Mouse (Mus musculus) lung, postnatal 0 days (tissue): Measurements from ENCODE around the gene Taok3. TPM values are rescaled to one million over a fixed set of nuclear protein-coding genes. Genes with fewer than 3 reads are reported as not detected.
A peak's percentile ranks its signal among the peaks of the same experiment; 100 is the strongest.

Source experiments
- ATAC-seq: fragments of 200-750 bp; cut with Nextera tagmentation; 2 replicates; pipeline ENCODE4 v1.8.0; 2017; ENCODE audit warnings: moderate library complexity
- DNase-seq: peaks from one replicate; pipeline ENCODE4 v3.0.0-alpha.2; 2016; ENCODE audit warnings: low spot score
- H3K27ac ChIP-seq: fragments of 300-500 bp; sonication (generic); 2 replicates; pipeline ENCODE4 v1.5.1; 2014; ENCODE audit warnings: antibody characterized with exemption, mild to moderate bottlenecking, low read length, mixed read lengths
- H3K27me3 ChIP-seq: fragments of 300-500 bp; sonication (generic); replicated peaks from 2 replicates; pipeline ENCODE4 v1.6.1; 2014; ENCODE audit warnings: low read length, mixed read lengths; ENCODE audit not compliant: insufficient read depth
- H3K36me3 ChIP-seq: fragments of 300-500 bp; sonication (generic); 2 replicates; pipeline ENCODE4 v1.6.1; 2014; ENCODE audit warnings: low read length, mixed read lengths; ENCODE audit not compliant: insufficient read depth
- H3K4me1 ChIP-seq: fragments of 300-500 bp; sonication (generic); 2 replicates; pipeline ENCODE4 v1.6.1; 2014; ENCODE audit warnings: antibody characterized with exemption, low read depth, low read length, mixed read lengths; ENCODE audit not compliant: insufficient read depth
- H3K4me2 ChIP-seq: fragments of 300-500 bp; sonication (generic); replicated peaks from 2 replicates; pipeline ENCODE4 v1.6.1; 2014; ENCODE audit warnings: low read depth, mild to moderate bottlenecking, low read length, moderate library complexity, mixed read lengths
- H3K4me3 ChIP-seq: fragments of 300-500 bp; sonication (generic); 2 replicates; pipeline ENCODE4 v1.5.1; 2014; ENCODE audit warnings: low read depth, low read length
- H3K9ac ChIP-seq: fragments of 300-500 bp; sonication (generic); replicated peaks from 2 replicates; pipeline ENCODE4 v1.6.1; 2014; ENCODE audit warnings: low read depth, mild to moderate bottlenecking
- H3K9me3 ChIP-seq: fragments of 300-500 bp; sonication (generic); 2 replicates; pipeline ENCODE4 v1.6.1; 2016; ENCODE audit warnings: low read length, mixed read lengths
- CTCF ChIP-seq: IDR thresholded peaks from 2 replicates; pipeline ENCODE4 v1.5.1; 2016; ENCODE audit warnings: antibody characterized with exemption, mild to moderate bottlenecking
- EP300 ChIP-seq: IDR thresholded peaks from 2 replicates; pipeline ENCODE4 v1.6.1; 2016; ENCODE audit warnings: antibody characterized with exemption, mild to moderate bottlenecking, control low read depth
- whole genome bisulfite sequencing: fragments of 180-500 bp; shearing (Covaris S2); extraction: QIAGEN DNeasy Blood & Tissue Kit; methylation state at CpG from one replicate; pipeline ENCODE4 v1.1.7; 2014; 5-methylcytosine and 5-hydroxymethylcytosine counted together
- polyA plus RNA-seq: library from polyadenylated mRNA; unstranded; fragments of >200 nt; fragmentation: Nextera tagmentation; extraction: Ambion mirVana; gene quantifications from 2 replicates; pipeline ENCODE4 v1.2.1, GENCODE M21; 2015

Taok3 gene
- polyA plus RNA-seq, 1 experiment from 2014 or later = 55.5 TPM

DNA sequence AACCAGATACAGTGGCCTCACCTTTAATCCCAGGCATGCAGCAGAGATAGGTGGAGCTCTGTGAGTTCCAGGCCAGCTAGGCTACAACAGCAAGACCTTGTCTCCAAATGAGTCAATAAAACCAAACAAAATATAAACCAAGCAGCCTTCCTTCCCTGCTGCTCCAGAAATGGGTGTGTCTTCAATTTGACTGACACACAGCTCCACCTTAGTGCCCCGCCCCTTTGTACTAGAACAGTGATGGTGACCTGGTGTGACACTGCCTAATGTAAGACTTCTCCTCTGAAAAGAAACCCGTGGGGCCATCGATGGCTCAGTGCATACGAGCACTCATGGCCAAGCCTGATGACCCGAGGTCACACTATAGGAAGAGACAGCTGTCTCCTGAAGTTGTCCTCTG lies 116.6 kb downstream of the Taok3 start:
- ATAC-seq = no peak
- no peak overlapping the region for H3K9ac ChIP-seq
- no peak overlapping the region for H3K4me2 ChIP-seq
- no peak overlapping the region for H3K27ac ChIP-seq
- no peaks in the 10 kb centered on the region for H3K4me1 ChIP-seq
- H3K27me3 ChIP-seq = no peaks in the 10 kb centered on the region
- H3K4me3 ChIP-seq = no peak overlapping the region
- WGBS = 61% methylated on average over 5 of the region's 5 CpGs
- no peak for DNase-seq
- TF ChIP-seq CTCF (no peak), EP300 (no peak)
- H3K9me3 ChIP-seq = no peaks in the 10 kb centered on the region
- peaks cover 3% of the 10 kb centered on the region; the same call in 1 of the 2 replicates for H3K36me3 ChIP-seq

GRCm38 (mm10) chr5:117239106-117239505 lies 119.2 kb downstream of the Taok3 start:
- no peak for TF ChIP-seq CTCF
- TF ChIP-seq EP300 = no peak
- Histone ChIP-seq H3K9ac (no peak overlapping the region), H3K36me3 (no peaks in the 10 kb centered on the region), H3K4me3 (no peak overlapping the region), H3K4me1 (no peaks in the 10 kb centered on the region), H3K4me2 (no peak overlapping the region), H3K27me3 (no peaks in the 10 kb centered on the region), H3K27ac (no peak overlapping the region), H3K9me3 (no peaks in the 10 kb centered on the region)
- ATAC-seq (no peak), DNase-seq (no peak)
- WGBS = 56% methylated on average over 4 of the region's 4 CpGs

DNA sequence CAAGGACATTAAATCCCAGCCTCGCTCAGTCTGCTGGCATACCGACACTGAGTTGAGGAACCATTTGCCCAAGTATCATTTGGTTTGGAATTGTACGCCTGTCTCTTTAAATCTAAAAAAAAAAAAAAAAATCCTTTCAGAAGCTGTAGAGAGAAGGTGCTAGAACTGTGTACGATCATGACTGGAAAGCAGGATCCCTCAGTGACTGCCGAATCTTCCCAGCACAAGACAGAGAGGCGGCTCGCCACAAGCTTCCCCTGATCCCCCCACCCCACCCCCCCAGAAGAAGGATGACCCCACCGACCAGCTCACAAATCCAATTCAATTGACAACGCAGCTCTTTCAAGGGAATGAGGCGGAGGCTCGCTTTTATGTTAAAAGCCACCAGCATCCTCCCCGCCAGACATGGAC lies 120.4 kb downstream of the Taok3 start:
- no peak for ATAC-seq

GRCm38 (mm10) chr5:117240761-117241322 lies 120.9 kb downstream of the Taok3 start:
- Histone ChIP-seq H3K4me3 (peak overlapping the region; percentile 25), H3K36me3 (no peaks in the 10 kb centered on the region), H3K4me2 (peak overlapping the region; percentile 43), H3K27me3 (no peaks in the 10 kb centered on the region), H3K9ac (no peak overlapping the region), H3K4me1 (no peaks in the 10 kb centered on the region), H3K9me3 (no peaks in the 10 kb centered on the region), H3K27ac (no peak overlapping the region)
- 21% methylated on average over 32 of the region's 32 CpGs for WGBS
- ATAC-seq (no peak), DNase-seq (peak; percentile 22)
- TF ChIP-seq EP300 (no peak), CTCF (no peak)

More for the DNA sequence above, 120.4 kb downstream of the Taok3 start:
- DNase-seq = no peak
- no peak overlapping the region for H3K9ac ChIP-seq
- 17% methylated on average over 12 of the region's 12 CpGs for WGBS
- no peaks in the 10 kb centered on the region for H3K9me3 ChIP-seq
- no peaks in the 10 kb centered on the region for H3K27me3 ChIP-seq
- H3K4me3 ChIP-seq = peak overlapping the region; percentile 25; the same call in 1 of the 2 replicates
- no peaks in the 10 kb centered on the region for H3K4me1 ChIP-seq
- H3K4me2 ChIP-seq = peak overlapping the region; percentile 43
- no peaks in the 10 kb centered on the region for H3K36me3 ChIP-seq
- no peak overlapping the region for H3K27ac ChIP-seq
- TF ChIP-seq CTCF = no peak
- no peak for TF ChIP-seq EP300

DNA sequence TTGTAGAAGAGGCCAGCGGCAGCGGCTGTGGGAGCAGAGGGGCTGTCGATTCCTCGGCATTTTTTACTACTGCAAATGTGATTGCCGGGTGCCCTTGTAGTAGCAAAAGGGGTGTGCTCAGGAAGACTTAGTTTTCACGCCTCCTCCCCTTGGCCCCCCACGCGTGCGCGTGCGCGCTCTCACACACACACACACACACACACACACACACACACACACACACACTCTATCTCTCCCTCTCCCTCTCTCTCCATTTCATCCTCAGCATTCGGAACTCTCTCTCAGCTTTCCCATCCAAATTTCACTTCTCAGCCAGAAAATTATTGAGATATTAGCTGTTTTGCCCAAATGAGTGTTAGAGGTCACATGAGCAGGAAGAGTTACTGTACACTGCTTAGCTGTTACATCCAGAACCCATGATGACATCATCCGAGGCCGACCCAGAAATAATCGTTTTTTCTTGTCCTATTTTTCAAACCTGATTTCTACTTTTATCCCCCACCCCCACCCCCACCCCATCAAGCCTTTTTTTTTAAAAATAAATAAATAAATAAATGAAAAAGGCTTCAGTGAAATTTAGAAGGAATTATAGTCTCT lies 122.1 kb downstream of the Taok3 start:
- Histone ChIP-seq H3K27me3 (no peaks in the 10 kb centered on the region), H3K27ac (no peak overlapping the region), H3K4me1 (no peaks in the 10 kb centered on the region), H3K4me2 (no peak overlapping the region), H3K9me3 (no peaks in the 10 kb centered on the region), H3K9ac (no peak overlapping the region), H3K36me3 (no peaks in the 10 kb centered on the region), H3K4me3 (no peak overlapping the region)
- WGBS = 69% methylated on average over 16 of the region's 16 CpGs
- ATAC-seq (no peak), DNase-seq (no peak)
- no peak for TF ChIP-seq EP300
- no peak for TF ChIP-seq CTCF

DNA sequence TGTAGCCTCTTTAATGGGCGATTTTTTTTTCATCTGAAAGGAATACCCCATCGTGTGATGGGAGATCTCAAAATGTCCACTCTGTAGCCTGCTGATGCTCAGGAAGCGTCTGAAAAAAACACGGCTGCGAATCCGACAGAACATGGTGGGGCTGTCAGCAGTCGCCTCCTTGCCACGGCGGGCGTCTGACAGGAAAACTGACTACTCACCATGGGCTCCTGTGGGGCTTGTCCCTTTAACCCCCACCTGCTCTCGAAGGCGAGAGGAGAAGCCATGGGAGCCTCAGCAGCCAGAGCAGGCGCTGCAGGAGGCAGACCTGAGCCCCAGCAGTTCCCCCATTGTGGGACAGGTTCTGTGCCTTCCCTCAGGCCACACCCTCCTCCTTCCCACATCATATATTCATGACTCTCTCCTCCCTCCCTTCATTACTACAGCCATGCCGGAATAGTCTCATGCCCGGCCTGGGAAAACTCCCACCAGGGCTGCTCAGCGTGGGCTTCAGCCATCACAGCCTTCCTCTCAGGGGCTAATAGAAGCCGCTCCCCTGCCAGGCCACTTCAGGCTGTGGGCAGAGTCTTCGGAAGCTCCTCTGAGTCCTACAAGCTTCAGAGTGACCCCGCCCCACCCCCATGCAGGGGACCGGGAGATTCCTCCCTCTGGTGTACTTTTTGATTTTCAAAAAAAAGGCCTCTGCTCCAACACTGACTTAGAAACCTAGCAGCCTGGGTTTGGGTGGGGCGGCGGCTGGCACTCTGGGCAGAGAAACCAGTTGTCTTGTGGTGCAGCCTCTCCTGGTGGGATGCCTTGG lies 122.9 kb downstream of the Taok3 start:
- H3K9ac ChIP-seq = no peak overlapping the region
- no peak for TF ChIP-seq EP300
- TF ChIP-seq CTCF = no peak
- ATAC-seq (no peak), DNase-seq (no peak)
- H3K4me2 ChIP-seq = no peak overlapping the region
- H3K9me3 ChIP-seq = no peaks in the 10 kb centered on the region
- H3K4me3 ChIP-seq = no peak overlapping the region
- H3K27ac ChIP-seq = no peak overlapping the region
- H3K27me3 ChIP-seq = no peaks in the 10 kb centered on the region
- no peaks in the 10 kb centered on the region for H3K4me1 ChIP-seq
- 45% methylated on average over 22 of the region's 22 CpGs for WGBS
- H3K36me3 ChIP-seq = no peaks in the 10 kb centered on the region
